Mouse (Mus musculus): Measurements from ENCODE around the gene Cdh13.

The Cdh13 gene

DNA sequence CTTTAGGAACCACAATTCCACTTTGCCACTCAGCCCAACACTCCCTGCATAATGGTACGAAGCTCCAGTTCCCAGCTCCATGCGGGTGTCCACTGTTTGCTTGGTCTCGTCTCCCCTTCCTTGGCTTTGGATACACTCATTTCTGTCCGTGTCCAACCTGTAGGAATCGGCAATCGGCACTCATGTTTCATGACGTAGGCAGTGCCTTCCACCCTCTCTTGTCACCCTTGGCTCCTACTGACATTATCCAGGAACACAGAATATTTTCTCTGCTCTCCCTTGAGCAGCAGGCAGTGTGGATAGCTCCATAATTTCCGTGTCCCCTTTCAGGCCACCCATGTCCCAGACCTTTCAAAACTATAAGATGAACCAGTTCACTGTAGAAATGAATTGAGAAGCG lies 97.2 kb downstream of the Cdh13 start:
- no peak for DNase-seq (ENCODE audit: low spot score in 2 of 2)

- no peak for DNase-seq (ENCODE audit: low spot score in 2 of 2)
These were observed 98.1 kb downstream of the Cdh13 start for GRCm38 (mm10) chr8:118381641-118382040.

DNA sequence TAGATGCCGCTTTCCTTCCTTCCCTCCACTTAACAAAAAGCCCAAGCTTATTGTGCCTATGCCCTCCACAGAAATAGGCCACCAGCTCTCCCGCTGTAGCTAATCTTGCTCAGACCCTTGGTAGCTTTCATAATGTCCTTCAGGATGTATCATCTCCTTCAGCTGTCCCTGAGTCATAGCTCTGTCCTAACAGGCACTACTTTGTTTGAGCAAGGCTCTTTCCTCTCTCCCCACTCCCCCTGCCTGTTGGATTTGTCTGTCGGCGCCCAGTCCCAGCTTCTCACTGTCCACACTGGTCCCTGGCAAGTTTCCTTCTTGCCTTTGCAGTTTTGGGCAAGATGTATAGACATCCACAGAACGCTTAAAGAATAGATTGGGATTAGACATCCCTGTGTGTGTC lies 100.8 kb downstream of the Cdh13 start:
- no peak for DNase-seq (ENCODE audit: low spot score in 2 of 2)

DNA sequence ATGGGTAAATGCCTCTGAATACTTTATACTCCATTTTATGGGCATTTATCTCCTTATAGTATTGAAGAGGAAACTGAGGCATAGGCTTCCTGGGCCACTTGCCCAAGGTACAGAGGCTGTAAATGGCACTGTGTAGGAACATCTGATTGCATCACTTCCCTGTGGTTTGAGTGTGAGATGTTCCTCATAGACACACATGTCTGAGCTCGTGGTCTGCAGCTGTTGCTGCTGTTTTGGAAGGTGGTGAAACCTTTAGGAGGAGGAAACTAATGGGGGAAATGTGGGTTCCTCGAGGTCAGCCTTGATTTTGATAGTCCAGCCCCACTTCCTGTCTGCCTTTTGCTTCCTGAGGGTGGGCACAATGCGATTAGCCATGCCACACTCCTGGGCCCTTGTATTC lies 105.9 kb downstream of the Cdh13 start:
- no peak for DNase-seq (ENCODE audit: low spot score in 2 of 2)

GRCm38 (mm10) chr8:118393909-118394650 lies 110.5 kb downstream of the Cdh13 start:
- DNase-seq (ENCODE audit: low spot score in 2 of 2): no peak

DNA sequence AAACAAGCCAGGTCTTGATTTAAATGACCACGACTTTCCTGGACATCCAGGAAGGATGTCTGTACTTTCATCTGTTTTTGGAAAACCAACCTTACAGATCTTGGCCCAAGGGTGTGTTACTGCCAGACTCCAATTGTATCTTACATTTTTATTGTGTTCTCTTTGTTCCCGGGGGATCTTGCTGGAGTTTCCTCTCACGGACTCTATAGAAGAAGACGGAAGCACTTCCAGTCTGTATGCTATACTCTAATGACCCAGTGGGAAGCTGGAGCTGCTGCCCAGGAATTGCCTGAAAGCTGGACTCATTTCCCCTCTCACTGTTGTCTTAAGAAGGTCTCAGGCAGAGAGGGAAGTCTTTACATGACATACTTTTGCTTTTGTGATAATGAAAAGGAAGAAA lies 111.6 kb downstream of the Cdh13 start:
- DNase-seq (ENCODE audit: low spot score in 2 of 2): no peak

DNA sequence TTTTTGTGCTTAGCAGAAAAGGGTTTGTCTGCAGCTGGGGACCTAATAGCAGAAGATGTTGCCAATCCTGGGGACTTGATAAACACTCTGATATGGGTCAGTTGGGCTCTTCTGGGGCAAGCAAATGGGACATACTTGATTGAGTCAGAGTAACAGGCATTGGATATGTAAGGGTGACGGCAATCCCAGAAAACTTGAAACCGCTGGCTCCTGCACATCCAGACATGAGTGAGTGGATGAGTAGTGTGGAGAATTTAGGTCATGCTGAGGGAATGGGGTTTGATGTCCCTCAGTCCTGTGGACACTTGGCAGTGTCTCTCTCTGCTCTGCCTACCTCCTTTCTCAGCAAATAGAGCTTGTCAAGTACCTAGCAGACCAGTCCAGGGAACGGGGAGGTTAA lies 121.3 kb downstream of the Cdh13 start:
- DNase-seq (ENCODE audit: low spot score in 2 of 2): no peak

GRCm38 (mm10) chr8:118407322-118407721 lies 123.8 kb downstream of the Cdh13 start:
- DNase-seq (ENCODE audit: low spot score in 2 of 2): no peak

DNA sequence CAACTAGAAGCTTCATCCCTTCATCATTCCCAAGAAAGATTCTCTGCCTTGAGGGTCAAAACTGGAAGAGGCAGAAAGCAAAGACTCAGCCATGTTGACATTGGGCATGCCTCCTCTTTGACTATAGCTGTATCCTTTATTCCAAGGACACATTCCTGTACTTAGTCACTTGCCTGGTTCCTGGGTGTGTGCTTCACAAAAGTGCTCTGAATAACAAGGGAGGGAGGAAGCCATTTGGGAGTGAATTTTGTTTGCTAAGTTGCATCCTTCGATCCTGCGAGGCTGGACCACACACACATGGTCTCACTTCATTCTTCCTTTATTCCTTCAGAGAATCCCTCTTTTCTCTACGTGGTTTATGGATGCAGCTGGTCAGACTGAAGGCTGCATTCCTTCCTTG lies 125.9 kb downstream of the Cdh13 start:
- DNase-seq (ENCODE audit: low spot score in 2 of 2): no peak

- DNase-seq (ENCODE audit: low spot score in 2 of 2): no peak
These were observed 126.9 kb downstream of the Cdh13 start for GRCm38 (mm10) chr8:118410341-118410970.

GRCm38 (mm10) chr8:118415672-118416071 lies 132.1 kb downstream of the Cdh13 start:
- no peak for DNase-seq (ENCODE audit: low spot score in 2 of 2)

- no peak for DNase-seq (ENCODE audit: low spot score in 2 of 2)
These were observed 133.3 kb downstream of the Cdh13 start for GRCm38 (mm10) chr8:118416811-118417355.

GRCm38 (mm10) chr8:118422624-118423023 lies 139.1 kb downstream of the Cdh13 start:
- DNase-seq (ENCODE audit: low spot score in 2 of 2): no peak

DNA sequence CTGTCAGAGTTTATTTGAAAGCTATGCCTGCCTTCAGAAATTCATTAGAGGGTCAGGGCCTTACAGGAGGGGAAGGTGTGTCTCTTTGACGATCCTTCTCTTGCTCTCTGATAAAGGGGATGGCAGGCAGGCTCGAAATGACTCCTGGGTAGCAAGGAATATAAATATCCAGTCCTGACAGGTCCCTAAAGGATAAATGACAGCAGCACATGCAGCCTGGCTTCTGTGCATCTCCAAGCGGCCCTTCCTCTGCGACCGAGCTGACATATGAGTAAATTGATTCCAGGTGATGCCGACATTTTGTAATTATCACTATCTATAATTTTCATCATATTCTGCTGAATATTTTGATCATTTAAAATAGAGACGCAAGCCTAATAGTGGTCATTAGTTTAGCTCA lies 145.4 kb downstream of the Cdh13 start:
- DNase-seq (ENCODE audit: low spot score in 2 of 2): no peak

- DNase-seq (ENCODE audit: low spot score in 2 of 2): no peak
These were observed 148.4 kb downstream of the Cdh13 start for GRCm38 (mm10) chr8:118431731-118432440.

DNA sequence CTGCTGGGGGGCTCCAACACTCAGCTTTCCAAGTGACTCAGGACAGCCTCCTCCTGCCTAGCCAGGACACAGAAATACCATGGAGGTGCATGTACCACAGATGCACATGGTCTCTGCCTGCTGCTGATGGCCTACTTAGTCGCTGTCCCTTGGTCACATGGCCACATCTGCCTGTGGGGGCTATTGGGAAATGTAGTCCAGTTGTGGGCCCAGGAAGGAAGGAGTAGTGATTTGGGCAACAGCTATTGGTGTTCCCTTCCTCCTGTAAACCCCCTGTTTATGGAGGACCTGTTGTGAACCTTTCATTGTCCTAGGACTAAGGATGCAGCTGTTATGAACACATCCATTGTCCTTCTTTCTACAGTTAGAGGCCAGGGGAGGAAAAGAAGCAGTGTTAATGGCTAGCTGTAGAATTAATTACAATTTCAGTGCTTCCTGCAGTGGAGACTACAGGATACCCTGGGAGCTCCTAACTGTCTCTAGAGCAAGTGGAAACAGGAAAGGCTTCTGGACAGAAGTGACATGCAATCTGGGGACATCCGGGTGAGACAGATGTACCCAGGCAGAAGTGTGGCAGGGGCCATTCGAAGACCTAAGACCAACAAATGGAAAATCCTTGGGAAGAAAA lies 150.1 kb downstream of the Cdh13 start:
- no peak for DNase-seq (ENCODE audit: low spot score in 2 of 2)

DNA sequence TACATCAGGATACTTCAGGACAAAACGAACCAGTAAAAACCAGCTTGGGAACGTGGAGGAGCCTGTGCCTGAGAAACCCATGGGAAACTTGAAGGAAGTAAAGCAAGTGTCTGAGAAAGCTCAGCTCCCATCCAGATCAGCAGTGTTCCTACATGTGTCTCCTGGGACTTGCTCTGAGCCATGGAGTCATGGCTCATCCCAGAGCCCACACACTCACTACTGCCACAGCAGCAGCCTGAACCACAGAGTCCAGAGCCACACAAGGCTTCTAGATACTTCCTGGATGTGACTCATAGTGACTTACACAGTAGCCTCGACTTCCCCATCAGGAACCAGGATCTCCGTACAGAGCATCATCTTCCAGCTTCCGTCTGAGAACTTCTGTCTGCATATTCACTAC lies 153.2 kb downstream of the Cdh13 start:
- DNase-seq (ENCODE audit: low spot score in 2 of 2): no peak

GRCm38 (mm10) chr8:118437152-118437551 lies 153.6 kb downstream of the Cdh13 start:
- DNase-seq (ENCODE audit: low spot score in 2 of 2): no peak

- no peak for DNase-seq (ENCODE audit: low spot score in 2 of 2)
These were observed 154.3 kb downstream of the Cdh13 start for GRCm38 (mm10) chr8:118437874-118438273.

DNA sequence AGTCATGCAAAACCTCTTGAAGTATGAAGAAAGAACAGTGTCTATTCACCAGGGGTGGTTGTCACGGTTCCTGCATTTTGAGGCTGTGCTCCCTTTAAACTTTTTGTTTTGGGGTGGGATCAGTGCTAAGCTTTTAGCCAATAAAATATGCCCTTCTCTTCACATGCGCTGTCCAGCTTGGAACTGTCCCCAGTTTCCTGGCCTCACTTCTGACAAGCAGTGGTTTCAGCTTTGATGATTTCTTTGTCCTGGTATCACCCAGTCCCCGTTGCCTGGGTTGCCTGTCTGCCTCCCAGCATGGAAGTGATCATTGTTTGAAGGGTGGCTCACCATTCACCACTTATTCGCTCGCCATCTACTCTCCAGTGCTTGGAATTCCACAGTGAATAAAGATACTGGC lies 156.3 kb downstream of the Cdh13 start:
- DNase-seq (ENCODE audit: low spot score in 2 of 2): peak; percentile 49 to 51

GRCm38 (mm10) chr8:118443361-118443760 lies 159.8 kb downstream of the Cdh13 start:
- DNase-seq (ENCODE audit: low spot score in 2 of 2): no peak

GRCm38 (mm10) chr8:118444651-118445207 lies 161.2 kb downstream of the Cdh13 start:
- DNase-seq (ENCODE audit: low spot score in 2 of 2): no peak
